Comparison of ENCODE assay signal across 9 mouse cellular contexts in genomic region chr11:59263870-59264563, GRCm38 (mm10). TPM values are rescaled to one million over a fixed set of nuclear protein-coding genes. Genes with fewer than 3 reads are reported as not detected.
DNase-seq lines count a peak whose midpoint lies in the region; ATAC-seq lines count a peak whose summit lies in the region.
"Had no signal": no experiment of that assay in that cellular context is flagged by ENCODE, and none has a peak within 500 bp of the region (broad histone marks: within the 10 kb centered on the region; RNA-seq: fewer than 3 reads in every experiment).

No protein-coding gene starts in this region.

- ATAC-seq in stomach, embryonic 16.5 days (ENCODE audit: insufficient read depth, low FRiP score) = peak; percentile 75; the same call in 1 of the 2 replicates

- peak overlapping the region; percentile 61 for H3K4me3 ChIP-seq in hindbrain, embryonic 10.5 days
- H3K4me3 ChIP-seq in stomach, embryonic 16.5 days (replicated peaks; ENCODE audit: low read length) = peak overlapping the region; percentile 55

- under 1% methylated on average over 56 of the region's 56 CpGs for WGBS in hindbrain, embryonic 10.5 days
- under 1% methylated on average over 56 of the region's 56 CpGs for WGBS in stomach, embryonic 16.5 days

- intact Hi-C loops in left cerebral cortex, postnatal 25 days (cut with DNase I) = no loop called here

- peak overlapping the region; percentile 79 for H3K4me2 ChIP-seq in stomach, embryonic 16.5 days (ENCODE audit: low read depth, low read length)

- H3K36me3 ChIP-seq in hindbrain, embryonic 10.5 days = peaks cover 11% of the 10 kb centered on the region
- no peaks in the 10 kb centered on the region for H3K36me3 ChIP-seq in stomach, embryonic 16.5 days (ENCODE audit: control insufficient read depth, insufficient read depth, low read length)

- peaks cover 9% of the 10 kb centered on the region; the same call in 1 of the 2 replicates for H3K9me3 ChIP-seq in hindbrain, embryonic 10.5 days
- H3K9me3 ChIP-seq in stomach, embryonic 16.5 days (replicated peaks; ENCODE audit: control insufficient read depth, low read length) = no peaks in the 10 kb centered on the region

- DNase-seq in right cerebral cortex, postnatal 10 days (ENCODE audit: low spot score in 2 of 2) = peak; percentile 73 to 76
- no peak for DNase-seq in right cerebral cortex, postnatal 36 days (ENCODE audit: low spot score in 2 of 2)
- DNase-seq in embryo, embryonic 9.5 days (ENCODE audit: extremely low spot score) = peak; percentile 71
- peak; percentile 86 for DNase-seq in hindbrain, embryonic 10.5 days (ENCODE audit: low spot score)
- peak; percentile 9 to 14 for DNase-seq in left cerebral cortex, postnatal 25 days (ENCODE audit: low spot score in 2 of 2)
- peak; percentile 85 for DNase-seq in mesoderm, embryonic 11.5 days (ENCODE audit: low read depth, low spot score)
- DNase-seq in thymus, postnatal 10 days (ENCODE audit: low spot score in 2 of 2) = no peak

- H3K27ac ChIP-seq in hindbrain, embryonic 10.5 days = peak overlapping the region; percentile 89
- H3K27ac ChIP-seq in stomach, embryonic 16.5 days (ENCODE audit: low read length) = no peak overlapping the region

- H3K27me3 ChIP-seq in hindbrain, embryonic 10.5 days (ENCODE audit: insufficient read depth, poor library complexity, severe bottlenecking) = peaks cover 80% of the 10 kb centered on the region
- H3K27me3 ChIP-seq in stomach, embryonic 16.5 days (ENCODE audit: control insufficient read depth, insufficient read depth, low read length) = peaks cover 13% of the 10 kb centered on the region

- H3K4me1 ChIP-seq in hindbrain, embryonic 10.5 days (replicated peaks) = peaks cover 50% of the 10 kb centered on the region
- H3K4me1 ChIP-seq in stomach, embryonic 16.5 days (ENCODE audit: control insufficient read depth, insufficient read depth, low read length) = peaks cover 8% of the 10 kb centered on the region

- H3K9ac ChIP-seq in stomach, embryonic 16.5 days (ENCODE audit: low read length) = peak overlapping the region; percentile 66

RNA-seq across cellular contexts. Expression of gene Wnt3a, which starts 26.5 kb away (rescaled TPM):
- polyA plus RNA-seq in hindbrain, embryonic 10.5 days (2016; fragmentation: Nextera tagmentation; extraction: Ambion mirVana) = 14.2 and 18.2 TPM in 2 replicates
- not detected for total RNA-seq in left cerebral cortex, postnatal 25 days (2021)
- polyA plus RNA-seq in stomach, embryonic 16.5 days (2015; fragmentation: Nextera tagmentation; extraction: Ambion mirVana) = 0.23 and 0.62 TPM in 2 replicates
- total RNA-seq: neutrophil, adult 5-6 weeks had no signal

RNA-seq across cellular contexts. Expression of gene Arf1, which starts 35.9 kb away (rescaled TPM):
- 669 and 687 TPM in 2 replicates for polyA plus RNA-seq in hindbrain, embryonic 10.5 days (2016; fragmentation: Nextera tagmentation; extraction: Ambion mirVana)
- 100 to 1,000 TPM; 414 to 438 TPM for total RNA-seq in left cerebral cortex, postnatal 25 days (2021)
- 717 and 769 TPM in 2 replicates for polyA plus RNA-seq in stomach, embryonic 16.5 days (2015; fragmentation: Nextera tagmentation; extraction: Ambion mirVana)

RNA-seq across cellular contexts. Expression of gene Wnt9a, which starts 42.7 kb away (rescaled TPM):
- polyA plus RNA-seq in hindbrain, embryonic 10.5 days (2016; fragmentation: Nextera tagmentation; extraction: Ambion mirVana) = 9.8 and 10.7 TPM in 2 replicates
- 10 to 100 TPM; 17.0 to 18.7 TPM for total RNA-seq in left cerebral cortex, postnatal 25 days (2021)
- polyA plus RNA-seq in stomach, embryonic 16.5 days (2015; fragmentation: Nextera tagmentation; extraction: Ambion mirVana) = 5.6 and 5.8 TPM in 2 replicates
- total RNA-seq: neutrophil, adult 5-6 weeks had no signal

RNA-seq across cellular contexts. Expression of gene 2310033P09Rik, which starts 55.9 kb away (rescaled TPM):
- polyA plus RNA-seq in hindbrain, embryonic 10.5 days (2016; fragmentation: Nextera tagmentation; extraction: Ambion mirVana) = 42.2 and 43.1 TPM in 2 replicates
- total RNA-seq in left cerebral cortex, postnatal 25 days (2021) = 10 to 100 TPM; 20.6 to 21.3 TPM
- polyA plus RNA-seq in stomach, embryonic 16.5 days (2015; fragmentation: Nextera tagmentation; extraction: Ambion mirVana) = 22.5 and 24.9 TPM in 2 replicates

Comparison
In these comparisons a context has a peak if more than half of its experiments do, and no peak if none do; other contexts are left out.
1. DNase-seq: peak in right cerebral cortex, postnatal 10 days (2 of 2), embryo, embryonic 9.5 days (single experiment), hindbrain, embryonic 10.5 days (single experiment), left cerebral cortex, postnatal 25 days (2 of 2) and mesoderm, embryonic 11.5 days (single experiment); none in right cerebral cortex, postnatal 36 days (0 of 2) and thymus, postnatal 10 days (0 of 2).